Mouse (Mus musculus) heart, embryonic 14.5 days (tissue): ENCODE results near the gene Mlst8. TPM values are rescaled to one million over a fixed set of nuclear protein-coding genes. Genes with fewer than 3 reads are reported as not detected.

Experiments used
- ATAC-seq: fragments of 200-750 bp; cut with Nextera tagmentation; 2 replicates; pipeline ENCODE4 v1.8.0; 2017; ENCODE audit warnings: low read depth, moderate TSS enrichment; ENCODE audit not compliant: insufficient number of reproducible peaks, insufficient read depth, low FRiP score
- H3K27ac ChIP-seq, 2 experiments: fragments of 200-500 bp in 1 of 2; fragments of 300-500 bp in 1 of 2; sonication (generic) in 1 of 2; replicated peaks in 1 of 2; 2 replicates each; pipeline ENCODE4 v1.5.1; 2012 to 2014; ENCODE audit warnings: low read depth in 2 of 2, low read length in 2 of 2, control low read depth in 1 of 2, mild to moderate bottlenecking in 1 of 2, mixed read lengths in 1 of 2; ENCODE audit not compliant: control insufficient read depth in 1 of 2, insufficient read depth in 1 of 2
- H3K27me3 ChIP-seq: fragments of 300-500 bp; sonication (generic); 2 replicates; pipeline ENCODE4 v1.6.1; 2014; ENCODE audit warnings: mild to moderate bottlenecking, low read length, control low read depth; ENCODE audit not compliant: control insufficient read depth, insufficient read depth
- H3K36me3 ChIP-seq: fragments of 300-500 bp; sonication (generic); 2 replicates; pipeline ENCODE4 v1.6.1; 2014; ENCODE audit warnings: mild to moderate bottlenecking, control low read depth, low read length, mixed read lengths; ENCODE audit not compliant: control insufficient read depth, insufficient read depth
- H3K4me1 ChIP-seq, 2 experiments: fragments of 200-500 bp in 1 of 2; fragments of 300-500 bp in 1 of 2; sonication (generic) in 1 of 2; 2 replicates each; pipeline ENCODE4 v1.6.1; 2012 to 2014; ENCODE audit warnings: low read length in 2 of 2, control low read depth in 1 of 2, mixed read lengths in 1 of 2; ENCODE audit not compliant: control insufficient read depth in 2 of 2, insufficient read depth in 2 of 2
- H3K4me2 ChIP-seq: fragments of 300-500 bp; sonication (generic); 2 replicates; pipeline ENCODE4 v1.6.1; 2014; ENCODE audit warnings: mild to moderate bottlenecking, low read length
- H3K4me3 ChIP-seq, 2 experiments: fragments of 200-500 bp in 1 of 2; fragments of 300-500 bp in 1 of 2; sonication (generic) in 1 of 2; 2 replicates each; pipeline ENCODE4 v1.5.1; 2012 to 2014; ENCODE audit warnings: low read length in 2 of 2, mild to moderate bottlenecking in 2 of 2, control low read depth in 1 of 2, low read depth in 1 of 2, moderate library complexity in 1 of 2; ENCODE audit not compliant: control insufficient read depth in 1 of 2, insufficient read depth in 1 of 2
- H3K9ac ChIP-seq: fragments of 300-500 bp; sonication (generic); 2 replicates; pipeline ENCODE4 v1.6.1; 2014; ENCODE audit warnings: mild to moderate bottlenecking, low read length
- H3K9me3 ChIP-seq: fragments of 300-500 bp; sonication (generic); 2 replicates; pipeline ENCODE4 v1.6.1; 2016; ENCODE audit warnings: low read length, control low read depth; ENCODE audit not compliant: control insufficient read depth
- WGBS: fragments of 180-500 bp; shearing (Covaris S2); extraction: QIAGEN DNeasy Blood & Tissue Kit; methylation state at CpG from one replicate; pipeline ENCODE4 v1.1.7; 2014; 5-methylcytosine and 5-hydroxymethylcytosine counted together
- polyA plus RNA-seq: library from polyadenylated mRNA; unstranded; fragments of >200 nt; fragmentation: Nextera tagmentation; extraction: Ambion mirVana; gene quantifications from 2 replicates; pipeline ENCODE4 v1.2.1, GENCODE M21; 2014

Mlst8 gene
- polyA plus RNA-seq, 1 experiment from 2014 or later = 17.5 TPM

DNA sequence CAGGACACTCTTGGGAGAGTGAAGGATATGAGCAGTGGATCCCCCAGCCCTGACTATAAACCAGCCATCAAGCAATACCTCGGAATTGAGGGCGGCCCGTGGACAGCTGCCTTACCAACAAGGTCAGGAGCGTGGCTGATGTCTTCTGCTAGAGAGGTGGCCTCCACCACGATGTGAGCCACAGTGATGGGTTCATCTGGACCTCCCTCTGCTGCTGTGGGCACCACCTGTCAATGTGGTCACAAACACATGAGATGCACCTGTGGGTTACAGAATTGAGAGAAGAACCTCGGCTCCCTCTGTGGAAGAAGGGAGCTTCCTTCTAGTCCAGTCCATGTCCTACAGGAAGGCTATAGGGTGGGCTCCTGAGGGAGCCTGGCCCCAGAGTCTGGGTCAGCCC is 29.4 kb downstream of the Mlst8 start:
- ATAC-seq = no peak
- H3K9ac ChIP-seq = no peak overlapping the region
- no peaks in the 10 kb centered on the region for H3K9me3 ChIP-seq
- H3K4me2 ChIP-seq = no peak overlapping the region
- no peak overlapping the region for H3K27ac ChIP-seq
- peaks cover 72% of the 10 kb centered on the region for H3K36me3 ChIP-seq
- H3K4me1 ChIP-seq = peaks cover 0 to 14% of the 10 kb centered on the region in 2 experiments; a peak in 2 of 4 replicates
- 93% methylated on average over 6 of the region's 6 CpGs for WGBS
- H3K4me3 ChIP-seq = no peak overlapping the region
- no peaks in the 10 kb centered on the region for H3K27me3 ChIP-seq

DNA sequence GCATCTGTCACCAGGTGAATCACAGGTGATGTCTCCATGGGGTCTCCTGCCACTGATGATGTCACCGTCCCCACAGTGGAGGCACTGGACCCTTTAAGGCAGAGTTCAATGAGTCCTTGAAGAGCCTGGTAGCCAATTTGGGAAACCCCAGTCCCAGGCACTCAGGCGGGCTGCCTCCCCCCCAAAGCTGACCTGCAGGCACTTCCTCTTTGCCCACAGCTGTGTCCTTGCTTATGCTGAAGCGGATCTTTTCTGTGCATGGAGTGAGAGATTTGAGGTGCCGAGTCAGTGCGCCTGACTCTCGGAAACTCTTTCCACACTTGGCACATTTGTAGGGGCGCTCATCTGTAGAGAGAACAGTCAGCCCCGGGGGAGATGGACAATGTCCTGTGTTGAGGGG is 32.3 kb downstream of the Mlst8 start:
- H3K4me3 ChIP-seq = no peak overlapping the region
- no peak overlapping the region for H3K9ac ChIP-seq
- no peak overlapping the region for H3K4me2 ChIP-seq
- ATAC-seq = no peak
- no peaks in the 10 kb centered on the region for H3K9me3 ChIP-seq
- no peak overlapping the region for H3K27ac ChIP-seq
- H3K27me3 ChIP-seq = no peaks in the 10 kb centered on the region
- no peaks in the 10 kb centered on the region for H3K4me1 ChIP-seq
- H3K36me3 ChIP-seq = peaks cover 91% of the 10 kb centered on the region
- 93% methylated on average over 8 of the region's 8 CpGs for WGBS

GRCm38 (mm10) chr17:24443409-24443808 is 35.5 kb downstream of the Mlst8 start:
- Histone ChIP-seq H3K9me3 (no peaks in the 10 kb centered on the region), H3K4me1 (no peaks in the 10 kb centered on the region), H3K4me2 (no peak overlapping the region), H3K4me3 (no peak overlapping the region), H3K36me3 (peaks cover 85% of the 10 kb centered on the region), H3K9ac (no peak overlapping the region), H3K27me3 (no peaks in the 10 kb centered on the region), H3K27ac (no peak overlapping the region)
- ATAC-seq = no peak
- WGBS = 72% methylated on average over 4 of the region's 4 CpGs

DNA sequence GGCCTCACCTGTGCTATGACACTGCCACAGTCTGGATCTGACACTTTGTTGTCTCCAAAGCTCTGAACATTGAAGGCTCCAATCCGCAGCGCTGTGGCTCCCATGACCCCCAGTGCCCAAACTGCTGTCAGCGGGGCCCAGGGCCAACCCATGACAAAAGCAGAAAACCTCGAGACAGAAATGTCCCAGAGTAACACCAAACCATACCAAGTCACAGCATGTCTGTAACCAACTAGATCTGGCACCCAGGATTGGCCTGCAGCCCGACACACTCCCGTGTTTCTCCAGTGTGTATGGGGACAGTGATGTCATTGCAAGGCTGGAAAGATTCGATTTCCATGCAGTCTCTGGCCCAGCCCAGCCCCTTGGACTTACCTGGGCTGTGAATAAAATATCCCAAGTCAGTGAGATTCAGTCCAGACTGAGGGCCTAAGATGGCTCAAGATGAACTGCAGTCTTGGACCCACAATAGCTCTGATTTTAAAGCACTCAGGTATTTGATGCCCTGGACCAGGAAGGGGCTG is 36.2 kb downstream of the Mlst8 start, which contains the start of gene Dnase1l2:
TSS of gene Dnase1l2 (minus strand) at position 474 of the 524 bp plus-strand sequence.
- no peak within 1 kb of the TSS for H3K27ac ChIP-seq
- H3K27me3 ChIP-seq = no peaks in the 10 kb centered on the region
- H3K9me3 ChIP-seq = no peaks in the 10 kb centered on the region
- no peaks in the 10 kb centered on the region for H3K4me1 ChIP-seq
- H3K4me3 ChIP-seq = no peak within 1 kb of the TSS
- peaks cover 85% of the 10 kb centered on the region for H3K36me3 ChIP-seq
- 75% methylated on average over 7 of the region's 7 CpGs for WGBS
- ATAC-seq = no peak
- H3K4me2 ChIP-seq = no peak within 1 kb of the TSS
- no peak within 1 kb of the TSS for H3K9ac ChIP-seq

GRCm38 (mm10) chr17:24442107-24442506 is 36.8 kb downstream of the Mlst8 start:
- no peak overlapping the region for H3K9ac ChIP-seq
- ATAC-seq = no peak
- H3K4me1 ChIP-seq = no peaks in the 10 kb centered on the region
- no peaks in the 10 kb centered on the region for H3K27me3 ChIP-seq
- WGBS = 86% methylated on average over 14 of the region's 14 CpGs
- H3K27ac ChIP-seq = no peak overlapping the region
- no peak overlapping the region for H3K4me2 ChIP-seq
- no peak overlapping the region for H3K4me3 ChIP-seq
- H3K9me3 ChIP-seq = no peaks in the 10 kb centered on the region
- H3K36me3 ChIP-seq = peaks cover 84% of the 10 kb centered on the region

DNA sequence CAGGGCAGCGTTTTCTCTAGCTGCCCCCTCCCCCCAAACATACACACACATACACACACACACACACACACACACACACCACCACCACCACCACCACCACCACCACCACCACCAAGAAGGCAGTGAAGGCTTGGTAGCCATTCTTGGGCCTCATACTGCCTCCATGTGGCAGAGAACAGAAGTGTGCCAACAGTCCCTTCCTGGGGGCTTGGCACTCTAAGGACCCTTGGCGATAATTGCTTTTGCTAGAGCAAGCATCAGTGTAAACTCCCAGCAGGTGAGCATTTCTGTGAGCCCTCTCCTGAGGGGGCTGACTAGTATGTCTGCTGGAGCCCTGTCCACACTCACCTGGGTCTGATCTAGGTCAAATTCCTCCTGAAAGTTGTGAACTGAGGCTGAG is 37.7 kb downstream of the Mlst8 start:
- H3K4me2 ChIP-seq = no peak overlapping the region
- peaks cover 83% of the 10 kb centered on the region for H3K36me3 ChIP-seq
- no peaks in the 10 kb centered on the region for H3K4me1 ChIP-seq
- H3K27me3 ChIP-seq = no peaks in the 10 kb centered on the region
- no peak for ATAC-seq
- H3K27ac ChIP-seq = no peak overlapping the region
- no peak overlapping the region for H3K9ac ChIP-seq
- H3K9me3 ChIP-seq = no peaks in the 10 kb centered on the region
- WGBS = 54% methylated on average over 2 of the region's 2 CpGs
- H3K4me3 ChIP-seq = no peak overlapping the region

GRCm38 (mm10) chr17:24440377-24440776 is 38.5 kb downstream of the Mlst8 start:
- no peak for ATAC-seq
- Histone ChIP-seq H3K27me3 (no peaks in the 10 kb centered on the region), H3K9ac (no peak overlapping the region), H3K4me2 (no peak overlapping the region), H3K27ac (no peak overlapping the region), H3K9me3 (no peaks in the 10 kb centered on the region), H3K4me3 (no peak overlapping the region), H3K4me1 (no peaks in the 10 kb centered on the region), H3K36me3 (peaks cover 83% of the 10 kb centered on the region)
- 84% methylated on average over 8 of the region's 8 CpGs for WGBS

DNA sequence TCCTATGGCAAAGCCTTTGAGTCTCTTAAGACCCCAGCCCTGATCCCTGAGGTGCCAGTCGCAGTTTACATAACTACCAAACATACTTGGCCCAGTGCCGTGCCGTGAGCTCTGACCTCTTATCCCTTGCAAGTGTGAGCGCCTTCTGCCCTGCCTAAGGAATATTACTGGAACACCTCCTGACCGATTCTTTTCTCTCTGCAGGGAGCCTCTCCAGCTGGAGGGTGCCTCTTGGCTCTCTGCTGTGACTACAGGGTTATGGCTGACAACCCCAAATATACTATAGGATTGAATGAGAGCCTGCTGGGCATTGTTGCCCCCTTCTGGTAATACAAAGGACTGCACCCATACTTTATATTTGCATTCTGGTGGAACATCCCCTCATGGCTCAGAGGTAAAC is 41.9 kb downstream of the Mlst8 start:
- Histone ChIP-seq H3K9ac (no peak overlapping the region), H3K4me1 (no peaks in the 10 kb centered on the region), H3K4me3 (no peak overlapping the region), H3K4me2 (no peak overlapping the region), H3K27ac (no peak overlapping the region), H3K9me3 (no peaks in the 10 kb centered on the region), H3K27me3 (no peaks in the 10 kb centered on the region), H3K36me3 (peaks cover 85% of the 10 kb centered on the region)
- whole genome bisulfite sequencing = 84% methylated on average over 5 of the region's 5 CpGs
- ATAC-seq = no peak
